Comparison of ENCODE assay signal across 25 mouse cellular contexts in genomic region chr5:147125542-147126185, GRCm38 (mm10).
"Had no signal": no experiment of that assay in that cellular context is flagged by ENCODE, and none has a peak within 500 bp of the region (broad histone marks: within the 10 kb centered on the region; RNA-seq: fewer than 3 reads in every experiment).

No protein-coding gene starts in this region.

- H3K27me3 ChIP-seq: embryonic facial prominence, embryonic 13.5 days; embryonic facial prominence, embryonic 15.5 days; forebrain, embryonic 15.5 days had no signal

- DNase-seq: cerebellum, adult 9-10 months; cerebellum, adult 9-11 months; cerebellum, postnatal 10 days; cerebellum, postnatal 14 days; cerebellum, postnatal 25 days; cerebellum, postnatal 36 days; embryo, embryonic 11 days; forebrain, postnatal 0 days; gastrocnemius, adult 2 months; gastrocnemius, postnatal 10 days; gastrocnemius, postnatal 14 days; gastrocnemius, postnatal 25 days; gastrocnemius, postnatal 36 days; heart, adult 18-20 months; heart, adult 2 months had no signal

- H3K4me1 ChIP-seq: embryonic facial prominence, embryonic 12.5 days; embryonic facial prominence, embryonic 13.5 days; embryonic facial prominence, embryonic 15.5 days; forebrain, embryonic 15.5 days; heart, embryonic 10.5 days had no signal

- H3K4me3 ChIP-seq: embryonic facial prominence, embryonic 10.5 days; embryonic facial prominence, embryonic 12.5 days; embryonic facial prominence, embryonic 13.5 days; embryonic facial prominence, embryonic 15.5 days; erythroblast, embryonic 14.5 days; forebrain, embryonic 10.5 days; forebrain, embryonic 12.5 days; forebrain, embryonic 13.5 days; forebrain, embryonic 15.5 days; gastrocnemius, adult 2 months; heart, adult 2 months; heart, embryonic 10.5 days had no signal

- H3K36me3 ChIP-seq: embryonic facial prominence, embryonic 10.5 days; embryonic facial prominence, embryonic 12.5 days; embryonic facial prominence, embryonic 13.5 days; embryonic facial prominence, embryonic 15.5 days; forebrain, embryonic 10.5 days; forebrain, embryonic 12.5 days; forebrain, embryonic 15.5 days; heart, embryonic 10.5 days had no signal

- H3K9ac ChIP-seq: embryonic facial prominence, embryonic 12.5 days; embryonic facial prominence, embryonic 13.5 days; embryonic facial prominence, embryonic 15.5 days; forebrain, embryonic 12.5 days; forebrain, embryonic 13.5 days; forebrain, embryonic 15.5 days; forebrain, postnatal 0 days had no signal

- H3K27ac ChIP-seq: embryonic facial prominence, embryonic 10.5 days; embryonic facial prominence, embryonic 12.5 days; embryonic facial prominence, embryonic 13.5 days; embryonic facial prominence, embryonic 15.5 days; forebrain, embryonic 10.5 days; forebrain, embryonic 12.5 days; forebrain, embryonic 13.5 days; forebrain, embryonic 15.5 days; gastrocnemius, adult 2 months; heart, adult 2 months; heart, embryonic 10.5 days had no signal

- H3K9me3 ChIP-seq: embryonic facial prominence, embryonic 15.5 days; forebrain, embryonic 15.5 days; heart, embryonic 10.5 days had no signal
